Mouse (Mus musculus) stomach, postnatal 0 days (tissue): Measurements from ENCODE around the gene Gm18336. TPM values are rescaled to one million over a fixed set of nuclear protein-coding genes. Genes with fewer than 3 reads are reported as not detected.

Source experiments
- ATAC-seq: fragments of 200-750 bp; cut with Nextera tagmentation; 2 replicates; pipeline ENCODE4 v1.8.0; 2017; ENCODE audit not compliant: low FRiP score, low TSS enrichment
- DNase-seq: peaks from one replicate; pipeline ENCODE4 v3.0.0-alpha.2; 2016; ENCODE audit warnings: low spot score
- H3K27ac ChIP-seq: fragments of 300-500 bp; sonication (generic); replicated peaks from 2 replicates; pipeline ENCODE4 v1.5.1; 2014; ENCODE audit warnings: mild to moderate bottlenecking, control low read depth
- H3K27me3 ChIP-seq: fragments of 300-500 bp; sonication (generic); 2 replicates; pipeline ENCODE4 v1.6.1; 2014; ENCODE audit warnings: low read length; ENCODE audit not compliant: control insufficient read depth, insufficient read depth
- H3K36me3 ChIP-seq: fragments of 300-500 bp; sonication (generic); 2 replicates; pipeline ENCODE4 v1.6.1; 2014; ENCODE audit warnings: low read length, mixed read lengths; ENCODE audit not compliant: control insufficient read depth, insufficient read depth
- H3K4me1 ChIP-seq: fragments of 300-500 bp; sonication (generic); replicated peaks from 2 replicates; pipeline ENCODE4 v1.6.1; 2014; ENCODE audit warnings: antibody characterized with exemption; ENCODE audit not compliant: control insufficient read depth, insufficient read depth
- H3K4me2 ChIP-seq: fragments of 300-500 bp; sonication (generic); replicated peaks from 2 replicates; pipeline ENCODE4 v1.6.1; 2014; ENCODE audit warnings: low read depth, mild to moderate bottlenecking, control low read depth, moderate library complexity
- H3K4me3 ChIP-seq: fragments of 300-500 bp; sonication (generic); 2 replicates; pipeline ENCODE4 v1.5.1; 2014; ENCODE audit warnings: low read depth, low read length, control low read depth
- H3K9ac ChIP-seq: fragments of 300-500 bp; sonication (generic); 2 replicates; pipeline ENCODE4 v1.6.1; 2014; ENCODE audit warnings: mild to moderate bottlenecking, low read length, control low read depth, mixed read lengths
- H3K9me3 ChIP-seq: fragments of 300-500 bp; sonication (generic); 2 replicates; pipeline ENCODE4 v1.6.1; 2016; ENCODE audit warnings: low read length; ENCODE audit not compliant: control insufficient read depth
- CTCF ChIP-seq: IDR thresholded peaks from 2 replicates; pipeline ENCODE4 v1.5.1; 2016; ENCODE audit warnings: antibody characterized with exemption, low read depth, mild to moderate bottlenecking, moderate library complexity
- EP300 ChIP-seq: optimal IDR thresholded peaks from 2 replicates; pipeline ENCODE3; 2016; ENCODE audit warnings: antibody characterized with exemption
- WGBS: fragments of 180-500 bp; shearing (Covaris S2); extraction: QIAGEN DNeasy Blood & Tissue Kit; methylation state at CpG from one replicate; pipeline ENCODE4 v1.1.7; 2014; 5-methylcytosine and 5-hydroxymethylcytosine counted together
- polyA plus RNA-seq: library from polyadenylated mRNA; unstranded; fragments of >200 nt; fragmentation: Nextera tagmentation; extraction: Ambion mirVana; gene quantifications from 2 replicates; pipeline ENCODE4 v1.2.1, GENCODE M21; 2015

Gene Gm18336
- polyA plus RNA-seq, 1 experiment from 2014 or later, result not detected

DNA sequence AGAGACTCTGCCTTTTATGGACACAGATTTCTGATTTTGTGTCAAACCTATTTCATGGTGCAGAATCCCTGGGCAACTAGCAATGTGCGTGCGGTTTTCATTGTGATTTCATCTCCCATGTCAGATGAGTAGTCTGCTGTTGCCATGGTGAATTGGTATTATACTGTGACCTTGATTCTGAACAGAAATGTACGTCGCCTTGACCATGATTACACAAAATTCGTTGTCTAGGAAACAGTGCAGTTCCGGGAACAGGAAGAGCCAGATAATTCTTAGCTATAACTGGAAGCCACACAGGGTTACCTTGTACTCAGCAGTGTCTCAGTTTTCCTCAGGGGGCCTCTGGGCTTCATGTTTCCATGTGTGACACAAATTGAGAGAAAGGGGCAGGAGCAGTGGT, 14.1 kb downstream of the Gm18336 start:
- Histone ChIP-seq H3K4me1 (no peaks in the 10 kb centered on the region), H3K4me2 (no peak overlapping the region), H3K27me3 (no peaks in the 10 kb centered on the region), H3K4me3 (no peak overlapping the region), H3K27ac (no peak overlapping the region), H3K36me3 (no peaks in the 10 kb centered on the region), H3K9ac (no peak overlapping the region), H3K9me3 (no peaks in the 10 kb centered on the region)
- TF ChIP-seq CTCF, result no peak
- no peak for TF ChIP-seq EP300
- no peak for ATAC-seq
- no peak for DNase-seq
- WGBS, result 59% methylated on average over 6 of the region's 6 CpGs

DNA sequence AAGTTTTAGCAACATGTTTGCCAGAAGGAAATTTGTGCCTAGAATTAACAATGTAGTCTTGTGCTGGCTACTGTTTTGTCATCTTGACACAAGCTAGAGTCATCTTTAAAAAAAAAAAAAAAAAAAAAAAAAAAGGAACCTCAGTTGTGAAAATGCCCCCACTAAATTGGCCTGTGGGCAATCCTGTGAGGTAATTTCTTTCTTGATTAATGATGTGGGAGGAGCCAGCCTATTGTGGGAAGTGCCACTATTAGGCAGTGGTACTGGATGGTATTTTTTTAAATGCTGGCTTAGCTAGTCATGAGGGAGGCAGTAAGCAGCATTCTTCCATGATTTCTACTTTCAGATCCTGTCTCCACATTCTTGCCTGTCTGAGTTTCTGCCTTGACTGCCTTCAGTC, 35.2 kb downstream of the Gm18336 start:
- H3K27me3 ChIP-seq, result no peaks in the 10 kb centered on the region
- no peak overlapping the region for H3K4me2 ChIP-seq
- no peak overlapping the region for H3K4me3 ChIP-seq
- TF ChIP-seq EP300, result no peak
- TF ChIP-seq CTCF, result no peak
- H3K4me1 ChIP-seq, result no peaks in the 10 kb centered on the region
- no peak overlapping the region for H3K9ac ChIP-seq
- DNase-seq (no peak), ATAC-seq (no peak)
- H3K36me3 ChIP-seq, result no peaks in the 10 kb centered on the region
- H3K27ac ChIP-seq, result no peak overlapping the region
- no peaks in the 10 kb centered on the region for H3K9me3 ChIP-seq

DNA sequence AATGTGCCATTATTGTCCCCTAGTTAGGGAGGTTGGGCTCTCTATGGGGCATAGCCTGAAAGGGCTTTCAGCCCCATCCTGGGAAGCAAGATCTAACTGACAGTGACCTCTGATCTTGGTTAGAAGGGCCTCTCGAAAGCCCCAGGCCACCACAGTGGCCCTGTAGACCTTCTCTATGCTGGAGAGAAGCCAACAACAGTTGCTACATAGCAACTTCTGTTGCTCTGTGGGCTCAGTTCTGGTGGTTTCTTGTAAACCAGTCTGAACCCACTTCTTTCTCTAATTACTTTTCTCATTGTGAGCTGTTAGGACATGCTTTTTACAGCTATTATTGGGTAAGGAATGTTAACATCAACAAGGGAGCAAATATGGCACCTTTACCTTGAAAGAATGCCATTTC, 41.8 kb downstream of the Gm18336 start:
- no peaks in the 10 kb centered on the region for H3K4me1 ChIP-seq
- H3K4me2 ChIP-seq, result no peak overlapping the region
- H3K9me3 ChIP-seq, result no peaks in the 10 kb centered on the region
- DNase-seq, result no peak
- no peaks in the 10 kb centered on the region for H3K27me3 ChIP-seq
- WGBS, result 73% methylated on average over 1 of the region's 1 CpGs
- no peak for ATAC-seq
- TF ChIP-seq EP300 (no peak), CTCF (no peak)
- no peak overlapping the region for H3K27ac ChIP-seq
- no peak overlapping the region for H3K9ac ChIP-seq
- H3K4me3 ChIP-seq, result no peak overlapping the region
- peaks cover 2% of the 10 kb centered on the region; the same call in 1 of the 2 replicates for H3K36me3 ChIP-seq

DNA sequence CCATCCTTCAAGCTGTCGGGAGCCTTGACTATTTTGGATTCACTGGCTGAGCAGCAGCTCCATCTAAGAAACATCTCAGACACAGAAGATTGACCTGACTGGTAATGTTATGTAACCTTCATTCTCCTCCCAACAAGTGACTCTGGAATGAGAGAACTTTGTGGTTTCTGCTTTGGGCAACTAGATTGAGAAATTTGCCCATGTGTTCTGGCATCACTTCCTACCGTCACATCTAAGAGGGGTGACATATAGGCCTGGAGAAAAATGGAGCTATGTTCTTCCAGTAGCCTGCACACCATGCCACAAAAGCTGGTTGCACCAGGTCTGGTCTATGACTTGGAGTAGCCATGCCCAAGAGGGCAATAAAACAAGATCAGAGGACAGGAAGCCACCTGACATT, 42.4 kb downstream of the Gm18336 start:
- Histone ChIP-seq H3K9ac (no peak overlapping the region), H3K27ac (no peak overlapping the region), H3K4me1 (no peaks in the 10 kb centered on the region), H3K27me3 (no peaks in the 10 kb centered on the region), H3K9me3 (no peaks in the 10 kb centered on the region), H3K4me2 (no peak overlapping the region), H3K36me3 (peaks cover 2% of the 10 kb centered on the region; the same call in 1 of the 2 replicates), H3K4me3 (no peak overlapping the region)
- DNase-seq, result no peak
- no peak for ATAC-seq
- 90% methylated on average over 2 of the region's 2 CpGs for WGBS
- TF ChIP-seq CTCF (no peak), EP300 (no peak)

Other genes starting within 250 kb of the Gm18336 start
- 0.12 TPM in 1 of 2 replicates, not detected in the other for gene Xlr5b, start 249.9 kb downstream of the Gm18336 start, polyA plus RNA-seq
- 0.18 and 0.42 TPM in 2 replicates for gene DXBay18, start 249.3 kb downstream of the Gm18336 start, polyA plus RNA-seq
- not detected in 2 replicates for gene Spin2d, start 221.7 kb downstream of the Gm18336 start, polyA plus RNA-seq
- gene Xlr3b, start 206.5 kb downstream of the Gm18336 start, polyA plus RNA-seq, result 2.1 and 3.0 TPM in 2 replicates
- gene Xlr4b, start 184.4 kb downstream of the Gm18336 start, polyA plus RNA-seq, result 1.3 and 2.0 TPM in 2 replicates
- gene F8a, start 170.4 kb downstream of the Gm18336 start, polyA plus RNA-seq, result 20.4 and 22.5 TPM in 2 replicates
- gene Xlr4c, start 155.6 kb downstream of the Gm18336 start, polyA plus RNA-seq, result 1.5 and 1.8 TPM in 2 replicates
- gene Xlr3c, start 133.3 kb downstream of the Gm18336 start, polyA plus RNA-seq, result not detected in 2 replicates
- gene Xlr5a, start 105.8 kb downstream of the Gm18336 start, polyA plus RNA-seq, result 0.23 TPM in 1 of 2 replicates, not detected in the other
- gene Xlr5c, start 105.8 kb downstream of the Gm18336 start, polyA plus RNA-seq, result not detected in 2 replicates
- gene Gm45015, start 61.9 kb downstream of the Gm18336 start, polyA plus RNA-seq, result not detected in 2 replicates
- 2.6 and 2.8 TPM in 2 replicates for gene Zfp275, start 56.1 kb downstream of the Gm18336 start, polyA plus RNA-seq
- 0.10 TPM in 2 replicates for gene Zfp92, start 12.4 kb upstream of the Gm18336 start, polyA plus RNA-seq
- gene Trex2, start 36.6 kb upstream of the Gm18336 start, polyA plus RNA-seq, result 98.8 and 103 TPM in 2 replicates
- gene Haus7, start 60.3 kb upstream of the Gm18336 start, polyA plus RNA-seq, result 35.7 and 36.6 TPM in 2 replicates
- gene Bgn, start 84.9 kb upstream of the Gm18336 start, polyA plus RNA-seq, result 88.0 and 89.2 TPM in 2 replicates
- 0.07 and 0.12 TPM in 2 replicates for gene Atp2b3, start 104.3 kb upstream of the Gm18336 start, polyA plus RNA-seq
- 8.2 and 8.9 TPM in 2 replicates for gene Dusp9, start 240.7 kb upstream of the Gm18336 start, polyA plus RNA-seq